Mouse (Mus musculus): ENCODE results near the gene Ddb2. TPM values are rescaled to one million over a fixed set of nuclear protein-coding genes. Genes with fewer than 3 reads are reported as not detected.

Gene Ddb2
- 14.6 and 23.9 TPM in 2 replicates for polyA plus RNA-seq (2012; rRNA removed)

GRCm38 (mm10) chr2:91236601-91237510 lies at the start of gene Ddb2:
Ddb2 (minus strand) TSS chr2:91236982.

GRCm38 (mm10) chr2:91264711-91265681 lies 28.2 kb upstream of the Ddb2 start, which contains the start of gene Arfgap2:
Arfgap2 (plus strand) TSS chr2:91264974.

DNA sequence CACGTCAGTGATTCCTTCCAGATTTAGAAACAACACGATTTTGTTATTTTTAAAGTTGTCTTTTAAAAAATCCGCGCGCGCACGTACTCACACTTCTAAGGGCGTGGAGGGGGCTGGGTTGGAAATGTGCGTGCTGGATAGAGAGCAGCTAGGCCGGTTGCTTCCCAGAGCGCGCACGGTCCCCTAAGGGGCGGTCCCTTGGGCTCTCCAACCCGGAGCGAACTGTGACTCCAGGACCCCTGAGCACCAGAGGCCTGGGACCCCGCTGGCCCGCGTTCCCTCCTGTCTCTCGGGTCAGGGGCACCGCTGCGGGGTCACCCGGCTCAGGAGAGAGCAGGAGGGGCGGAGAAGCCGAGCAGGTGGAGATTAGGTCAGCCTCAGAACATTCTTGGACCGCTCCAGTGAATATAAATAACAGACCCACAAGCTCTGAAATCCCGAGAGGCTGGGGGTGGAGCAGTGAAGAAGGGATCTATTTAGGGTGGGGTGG lies 18.9 kb upstream of the Ddb2 start, which contains the start of gene Pacsin3:
Gene Pacsin3 (plus strand): TSS at position 294 of the 490 bp plus-strand sequence.

DNA sequence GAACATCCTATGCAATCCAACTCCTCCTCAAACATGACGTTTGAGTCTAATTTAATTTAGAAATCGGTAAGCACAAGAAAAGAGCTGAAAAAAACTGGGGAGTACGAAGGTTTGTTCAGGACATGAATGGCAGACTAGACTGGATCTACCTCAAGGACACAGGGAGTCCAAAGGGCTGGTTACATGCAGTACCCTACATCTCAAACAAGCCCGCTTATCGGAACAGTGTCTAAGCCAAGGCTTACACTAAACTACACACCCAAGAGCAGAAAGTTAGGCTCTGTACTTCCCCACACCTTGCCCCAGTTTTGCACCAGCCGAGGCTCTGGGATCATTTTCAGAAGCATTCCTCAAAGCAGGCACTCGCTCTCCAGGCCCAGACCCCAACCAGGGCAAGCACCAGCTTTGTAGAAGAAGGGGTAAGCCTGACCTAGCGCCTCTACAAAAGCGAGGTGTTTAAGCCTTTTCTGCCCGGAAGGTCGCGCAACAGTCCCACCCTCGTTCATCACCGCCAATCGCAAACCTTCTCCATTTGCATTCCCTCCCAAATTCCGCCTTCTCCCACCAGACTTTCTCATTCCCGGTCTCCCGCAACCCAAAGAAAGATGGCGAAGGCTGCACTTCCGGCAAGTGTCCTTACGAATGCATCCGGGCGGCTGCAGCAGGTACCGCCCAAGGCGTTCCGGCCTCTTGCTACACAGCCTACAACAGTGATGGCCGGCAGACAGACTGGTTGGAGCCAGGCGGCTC lies 34.4 kb downstream of the Ddb2 start, which contains the start of the genes Nr1h3 and Acp2:
Gene Nr1h3 (minus strand): TSS at position 613 of the 750 bp plus-strand sequence.
Gene Acp2 (plus strand): TSS at position 664 of the 750 bp plus-strand sequence.

GRCm38 (mm10) chr2:91183711-91184405 lies 52.9 kb downstream of the Ddb2 start, which contains the start of gene Madd:
Madd (minus strand) TSS chr2:91183837.

Other genes with a start within 250 kb of the Ddb2 start
- 1.1 and 4.6 TPM in 2 replicates for gene Rapsn, start 201.4 kb downstream of the Ddb2 start, polyA plus RNA-seq (2012; rRNA removed)
- gene Psmc3, start 183.0 kb downstream of the Ddb2 start, polyA plus RNA-seq (2012; rRNA removed), result 256 and 367 TPM in 2 replicates
- gene Slc39a13, start 166.6 kb downstream of the Ddb2 start, polyA plus RNA-seq (2012; rRNA removed), result 25.8 and 37.7 TPM in 2 replicates
- 3.5 and 4.8 TPM in 2 replicates for gene Spi1, start 154.6 kb downstream of the Ddb2 start, polyA plus RNA-seq (2012; rRNA removed)
- gene Mybpc3, start 118.8 kb downstream of the Ddb2 start, polyA plus RNA-seq (2012; rRNA removed), result 8.5 and 12.8 TPM in 2 replicates
- 37.2 and 58.5 TPM in 2 replicates for gene Madd, start 53.1 kb downstream of the Ddb2 start, polyA plus RNA-seq (2012; rRNA removed)
- gene Nr1h3, start 34.1 kb downstream of the Ddb2 start, polyA plus RNA-seq (2012; rRNA removed), result 3.1 TPM in 2 replicates
- 20.4 and 35.5 TPM in 2 replicates for gene Acp2, start 34.1 kb downstream of the Ddb2 start, polyA plus RNA-seq (2012; rRNA removed)
- gene Pacsin3, start 19.0 kb upstream of the Ddb2 start, polyA plus RNA-seq (2012; rRNA removed), result 33.8 and 60.3 TPM in 2 replicates
- 52.3 and 71.9 TPM in 2 replicates for gene Arfgap2, start 28.0 kb upstream of the Ddb2 start, polyA plus RNA-seq (2012; rRNA removed)
- 47.6 and 49.3 TPM in 2 replicates for gene 1110051M20Rik, start 207.7 kb upstream of the Ddb2 start, polyA plus RNA-seq (2012; rRNA removed)
- 11.1 and 12.3 TPM in 2 replicates for gene Lrp4, start 220.5 kb upstream of the Ddb2 start, polyA plus RNA-seq (2012; rRNA removed)